Mouse (Mus musculus): ENCODE results near the gene Xpa. TPM values are rescaled to one million over a fixed set of nuclear protein-coding genes. Genes with fewer than 3 reads are reported as not detected.

Xpa gene
- 29.1 and 42.2 TPM in 2 replicates for polyA plus RNA-seq (2012; rRNA removed)

GRCm38 (mm10) chr4:46195781-46196487 is at the start of gene Xpa:
Gene Xpa (minus strand): TSS chr4:46196311.
- under 1% methylated on average over 70 of the region's 70 CpGs for WGBS
- Histone ChIP-seq H3K4me3 (ENCODE audit: low read depth, low read length) (peak within 1 kb of the TSS; percentile 72), H3K27me3 (ENCODE audit: control insufficient read depth, insufficient read depth, low read length) (no peaks in the 10 kb centered on the region), H3K27ac (ENCODE audit: insufficient read depth, low read depth, low read length) (peak within 1 kb of the TSS; percentile 48), H3K4me1 (ENCODE audit: control insufficient read depth, insufficient read depth, insufficient read length, low read length) (peaks cover 9% of the 10 kb centered on the region; the same call in 1 of the 2 replicates), H3K36me3 (ENCODE audit: control insufficient read depth, insufficient read depth, low read length) (peaks cover 1% of the 10 kb centered on the region; the same call in 1 of the 2 replicates)
- TF ChIP-seq CTCF (IDR thresholded peaks at IDR 0.05; ENCODE audit: extremely low read depth, insufficient read length, insufficient replicate concordance, low read depth, low read length), result no peak
- peak; percentile 69; the same call in 1 of the 2 replicates for TF ChIP-seq POLR2A (IDR thresholded peaks at IDR 0.05; ENCODE audit: low read depth, low read length)

GRCm38 (mm10) chr4:46235871-46236270 is 39.8 kb upstream of the Xpa start:
- WGBS, result 84% methylated on average over 3 of the region's 3 CpGs
- H3K27ac ChIP-seq (ENCODE audit: insufficient read depth, low read depth, low read length), result no peak overlapping the region
- TF ChIP-seq CTCF (IDR thresholded peaks at IDR 0.05; ENCODE audit: extremely low read depth, insufficient read length, insufficient replicate concordance, low read depth, low read length) (no peak), POLR2A (IDR thresholded peaks at IDR 0.05; ENCODE audit: low read depth, low read length) (no peak)

GRCm38 (mm10) chr4:46234739-46235138 is 38.6 kb upstream of the Xpa start:
- no peak overlapping the region for H3K27ac ChIP-seq (ENCODE audit: insufficient read depth, low read depth, low read length)
- H3K4me3 ChIP-seq (ENCODE audit: low read depth, low read length), result no peak overlapping the region
- H3K4me1 ChIP-seq (ENCODE audit: control insufficient read depth, insufficient read depth, insufficient read length, low read length), result no peaks in the 10 kb centered on the region
- no peaks in the 10 kb centered on the region for H3K27me3 ChIP-seq (ENCODE audit: control insufficient read depth, insufficient read depth, low read length)
- no peaks in the 10 kb centered on the region for H3K36me3 ChIP-seq (ENCODE audit: control insufficient read depth, insufficient read depth, low read length)
- TF ChIP-seq CTCF (IDR thresholded peaks at IDR 0.05; ENCODE audit: extremely low read depth, insufficient read length, insufficient replicate concordance, low read depth, low read length), result no peak
- no peak for TF ChIP-seq POLR2A (IDR thresholded peaks at IDR 0.05; ENCODE audit: low read depth, low read length)
- 74% methylated on average over 5 of the region's 5 CpGs for WGBS

More at GRCm38 (mm10) chr4:46235871-46236270, 39.8 kb upstream of the Xpa start:
- H3K4me3 ChIP-seq (ENCODE audit: low read depth, low read length), result no peak overlapping the region
- H3K4me1 ChIP-seq (ENCODE audit: control insufficient read depth, insufficient read depth, insufficient read length, low read length), result no peaks in the 10 kb centered on the region
- no peaks in the 10 kb centered on the region for H3K27me3 ChIP-seq (ENCODE audit: control insufficient read depth, insufficient read depth, low read length)
- no peaks in the 10 kb centered on the region for H3K36me3 ChIP-seq (ENCODE audit: control insufficient read depth, insufficient read depth, low read length)

GRCm38 (mm10) chr4:46226972-46227535 is 30.9 kb upstream of the Xpa start:
- no peaks in the 10 kb centered on the region for H3K4me1 ChIP-seq (ENCODE audit: control insufficient read depth, insufficient read depth, insufficient read length, low read length)
- H3K36me3 ChIP-seq (ENCODE audit: control insufficient read depth, insufficient read depth, low read length), result no peaks in the 10 kb centered on the region
- 0 out of 2 replicates have a peak, but pooled peaks cover 2% of the 10 kb centered on the region for H3K27me3 ChIP-seq (ENCODE audit: control insufficient read depth, insufficient read depth, low read length)
- H3K27ac ChIP-seq (ENCODE audit: insufficient read depth, low read depth, low read length), result no peak overlapping the region
- H3K4me3 ChIP-seq (ENCODE audit: low read depth, low read length), result no peak overlapping the region
- 37% methylated on average over 19 of the region's 19 CpGs for WGBS
- no peak for TF ChIP-seq POLR2A (IDR thresholded peaks at IDR 0.05; ENCODE audit: low read depth, low read length)
- TF ChIP-seq CTCF (IDR thresholded peaks at IDR 0.05; ENCODE audit: extremely low read depth, insufficient read length, insufficient replicate concordance, low read depth, low read length), result no peak

- H3K36me3 ChIP-seq (ENCODE audit: control insufficient read depth, insufficient read depth, low read length), result no peaks in the 10 kb centered on the region
- H3K27ac ChIP-seq (ENCODE audit: insufficient read depth, low read depth, low read length), result no peak overlapping the region
- WGBS, result 47% methylated on average over 3 of the region's 3 CpGs
- TF ChIP-seq CTCF (IDR thresholded peaks at IDR 0.05; ENCODE audit: extremely low read depth, insufficient read length, insufficient replicate concordance, low read depth, low read length) (no peak), POLR2A (IDR thresholded peaks at IDR 0.05; ENCODE audit: low read depth, low read length) (no peak)
- no peaks in the 10 kb centered on the region for H3K27me3 ChIP-seq (ENCODE audit: control insufficient read depth, insufficient read depth, low read length)
- H3K4me3 ChIP-seq (ENCODE audit: low read depth, low read length), result no peak overlapping the region
- peaks cover 8% of the 10 kb centered on the region; the same call in 1 of the 2 replicates for H3K4me1 ChIP-seq (ENCODE audit: control insufficient read depth, insufficient read depth, insufficient read length, low read length)
These were observed 25.0 kb upstream of the Xpa start for GRCm38 (mm10) chr4:46221090-46221489.

GRCm38 (mm10) chr4:46202562-46203126 is 6.5 kb upstream of the Xpa start:
- Histone ChIP-seq H3K27ac (ENCODE audit: insufficient read depth, low read depth, low read length) (no peak overlapping the region), H3K4me1 (ENCODE audit: control insufficient read depth, insufficient read depth, insufficient read length, low read length) (peaks cover 3% of the 10 kb centered on the region; the same call in 1 of the 2 replicates), H3K27me3 (ENCODE audit: control insufficient read depth, insufficient read depth, low read length) (peaks cover 10% of the 10 kb centered on the region), H3K4me3 (ENCODE audit: low read depth, low read length) (peak overlapping the region; percentile 3; the same call in 1 of the 2 replicates), H3K36me3 (ENCODE audit: control insufficient read depth, insufficient read depth, low read length) (no peaks in the 10 kb centered on the region)
- no peak for TF ChIP-seq CTCF (IDR thresholded peaks at IDR 0.05; ENCODE audit: extremely low read depth, insufficient read length, insufficient replicate concordance, low read depth, low read length)
- no peak for TF ChIP-seq POLR2A (IDR thresholded peaks at IDR 0.05; ENCODE audit: low read depth, low read length)
- 6% methylated on average over 23 of the region's 23 CpGs for WGBS
